ENCODE assay signal across 13 mouse cellular contexts in genomic region chr12:112276651-112277050, GRCm38 (mm10).
A peak's percentile ranks its signal among the peaks of the same experiment; 100 is the strongest.
DNase-seq lines count a peak whose midpoint lies in the region; ATAC-seq and TF ChIP-seq lines count a peak whose summit lies in the region.
"Had no signal": no experiment of that assay in that cellular context is flagged by ENCODE, and none has a peak within 500 bp of the region (broad histone marks: within the 10 kb centered on the region; RNA-seq: fewer than 3 reads in every experiment).

No protein-coding gene starts in this region.

- peak in 1 of 2 experiments; percentile 43 for DNase-seq in heart, adult 2 months
- no peak for DNase-seq in heart, embryonic 10.5 days (ENCODE audit: low spot score)
- DNase-seq in left cerebral cortex, postnatal 14 days (ENCODE audit: low spot score in 2 of 2) = no peak
- no peak for DNase-seq in left cerebral cortex, postnatal 25 days (ENCODE audit: low spot score in 2 of 2)
- no peak for DNase-seq in stomach, postnatal 0 days (ENCODE audit: low spot score)
- DNase-seq: gastrocnemius, postnatal 14 days; thymus, adult 18-20 months had no signal

- 46% methylated on average over 7 of the region's 7 CpGs for WGBS in heart, adult 2 months
- 32% methylated on average over 7 of the region's 7 CpGs for WGBS in heart, embryonic 10.5 days
- 19% methylated on average over 7 of the region's 7 CpGs for WGBS in forebrain, embryonic 12.5 days
- WGBS in hindbrain, embryonic 13.5 days = 14% methylated on average over 7 of the region's 7 CpGs
- WGBS in stomach, postnatal 0 days = 32% methylated on average over 7 of the region's 7 CpGs

- no peak for TF ChIP-seq CTCF in heart, adult 2 months (IDR thresholded peaks at IDR 0.05)
- no peak for TF ChIP-seq CTCF in E14TG2a.4 (conservative IDR thresholded peaks at IDR 0.05; ENCODE audit: low read length)
- TF ChIP-seq CTCF in stomach, postnatal 0 days (IDR thresholded peaks at IDR 0.05; ENCODE audit: low read depth) = no peak

- H3K4me1 ChIP-seq in heart, adult 2 months (ENCODE audit: control insufficient read depth, insufficient read depth, low read length) = peaks cover 11% of the 10 kb centered on the region
- H3K4me1 ChIP-seq in heart, embryonic 10.5 days = peaks cover 72% of the 10 kb centered on the region
- H3K4me1 ChIP-seq in E14TG2a.4 (replicated peaks; ENCODE audit: low read depth, low read length) = peaks cover 33% of the 10 kb centered on the region
- peaks cover 53% of the 10 kb centered on the region for H3K4me1 ChIP-seq in forebrain, embryonic 12.5 days
- peaks cover 49% of the 10 kb centered on the region for H3K4me1 ChIP-seq in hindbrain, embryonic 13.5 days (replicated peaks)
- no peaks in the 10 kb centered on the region for H3K4me1 ChIP-seq in stomach, postnatal 0 days (replicated peaks; ENCODE audit: control insufficient read depth, insufficient read depth)

- H3K9ac ChIP-seq in heart, adult 2 months (ENCODE audit: low read depth, low read length) = no peak overlapping the region
- H3K9ac ChIP-seq in forebrain, embryonic 12.5 days = no peak overlapping the region
- no peak overlapping the region for H3K9ac ChIP-seq in hindbrain, embryonic 13.5 days
- H3K9ac ChIP-seq in stomach, postnatal 0 days (ENCODE audit: low read length) = no peak overlapping the region
- H3K9ac ChIP-seq: embryonic facial prominence, embryonic 13.5 days; limb, embryonic 13.5 days; neural tube, embryonic 15.5 days had no signal

- H3K27ac ChIP-seq in heart, adult 2 months = peak overlapping the region; percentile 41
- no peak overlapping the region for H3K27ac ChIP-seq in heart, embryonic 10.5 days
- H3K27ac ChIP-seq in forebrain, embryonic 12.5 days = peak overlapping the region; percentile 9
- H3K27ac ChIP-seq in hindbrain, embryonic 13.5 days = peak overlapping the region; percentile 58
- no peak overlapping the region for H3K27ac ChIP-seq in stomach, postnatal 0 days (replicated peaks)
- H3K27ac ChIP-seq: embryonic facial prominence, embryonic 13.5 days; limb, embryonic 13.5 days; neural tube, embryonic 15.5 days had no signal

- H3K4me2 ChIP-seq in forebrain, embryonic 12.5 days = no peak overlapping the region
- no peak overlapping the region for H3K4me2 ChIP-seq in hindbrain, embryonic 13.5 days
- no peak overlapping the region for H3K4me2 ChIP-seq in stomach, postnatal 0 days (replicated peaks; ENCODE audit: low read depth)
- H3K4me2 ChIP-seq: embryonic facial prominence, embryonic 13.5 days; limb, embryonic 13.5 days; neural tube, embryonic 15.5 days had no signal

- TF ChIP-seq EP300 in heart, adult 2 months (IDR thresholded peaks at IDR 0.05; ENCODE audit: insufficient read depth, low read depth, low read length) = no peak
- TF ChIP-seq EP300 in stomach, postnatal 0 days (optimal IDR thresholded peaks at IDR 0.05) = no peak

- no peak overlapping the region for H3K4me3 ChIP-seq in heart, adult 2 months
- H3K4me3 ChIP-seq in heart, embryonic 10.5 days = no peak overlapping the region
- H3K4me3 ChIP-seq in E14TG2a.4 (replicated peaks; ENCODE audit: low read length) = peak overlapping the region; percentile 15; the same call in 1 of the 2 replicates
- no peak overlapping the region for H3K4me3 ChIP-seq in forebrain, embryonic 12.5 days (replicated peaks)
- no peak overlapping the region for H3K4me3 ChIP-seq in hindbrain, embryonic 13.5 days
- H3K4me3 ChIP-seq in stomach, postnatal 0 days (ENCODE audit: low read depth, low read length) = no peak overlapping the region
- H3K4me3 ChIP-seq: embryonic facial prominence, embryonic 13.5 days; limb, embryonic 13.5 days; neural tube, embryonic 15.5 days had no signal

- H3K9me3 ChIP-seq in heart, embryonic 10.5 days = no peaks in the 10 kb centered on the region
- no peaks in the 10 kb centered on the region for H3K9me3 ChIP-seq in E14TG2a.4 (ENCODE audit: low read length)
- H3K9me3 ChIP-seq in forebrain, embryonic 12.5 days = no peaks in the 10 kb centered on the region
- H3K9me3 ChIP-seq in hindbrain, embryonic 13.5 days = no peaks in the 10 kb centered on the region
- H3K9me3 ChIP-seq in stomach, postnatal 0 days (ENCODE audit: control insufficient read depth, low read length) = no peaks in the 10 kb centered on the region
- H3K9me3 ChIP-seq: embryonic facial prominence, embryonic 13.5 days; limb, embryonic 13.5 days; neural tube, embryonic 15.5 days had no signal

- ATAC-seq in forebrain, embryonic 12.5 days (ENCODE audit: low FRiP score) = no peak
- ATAC-seq in hindbrain, embryonic 13.5 days (ENCODE audit: low FRiP score) = no peak
- no peak for ATAC-seq in stomach, postnatal 0 days (ENCODE audit: low FRiP score, low TSS enrichment)

- H3K36me3 ChIP-seq in heart, adult 2 months (ENCODE audit: control insufficient read depth, insufficient read depth, low read length) = no peaks in the 10 kb centered on the region
- no peaks in the 10 kb centered on the region for H3K36me3 ChIP-seq in heart, embryonic 10.5 days
- H3K36me3 ChIP-seq in E14TG2a.4 (ENCODE audit: insufficient read depth, low read length) = no peaks in the 10 kb centered on the region
- no peaks in the 10 kb centered on the region for H3K36me3 ChIP-seq in forebrain, embryonic 12.5 days (replicated peaks)
- no peaks in the 10 kb centered on the region for H3K36me3 ChIP-seq in hindbrain, embryonic 13.5 days
- H3K36me3 ChIP-seq in stomach, postnatal 0 days (ENCODE audit: control insufficient read depth, insufficient read depth, low read length) = no peaks in the 10 kb centered on the region
- H3K36me3 ChIP-seq: embryonic facial prominence, embryonic 13.5 days; limb, embryonic 13.5 days; neural tube, embryonic 15.5 days had no signal

- no peaks in the 10 kb centered on the region for H3K79me2 ChIP-seq in heart, adult 2 months (replicated peaks; ENCODE audit: control insufficient read depth, insufficient read depth, low read length)

- H3K27me3 ChIP-seq in heart, adult 2 months (ENCODE audit: control insufficient read depth, insufficient read depth, low read length) = no peaks in the 10 kb centered on the region
- peaks cover 21% of the 10 kb centered on the region; the same call in 1 of the 2 replicates for H3K27me3 ChIP-seq in heart, embryonic 10.5 days (ENCODE audit: insufficient read depth, poor library complexity, severe bottlenecking)
- peaks cover 36% of the 10 kb centered on the region for H3K27me3 ChIP-seq in E14TG2a.4 (ENCODE audit: insufficient read depth, low read length)
- 0 out of 2 replicates have a peak, but pooled peaks cover 22% of the 10 kb centered on the region for H3K27me3 ChIP-seq in forebrain, embryonic 12.5 days
- peaks cover 29% of the 10 kb centered on the region for H3K27me3 ChIP-seq in hindbrain, embryonic 13.5 days
- H3K27me3 ChIP-seq in stomach, postnatal 0 days (ENCODE audit: control insufficient read depth, insufficient read depth, low read length) = no peaks in the 10 kb centered on the region

- no peak for TF ChIP-seq POLR2A in heart, adult 2 months (IDR thresholded peaks at IDR 0.05; ENCODE audit: insufficient read depth, low read depth, low read length)

- intact Hi-C loops in heart, adult 2 months (cut with DNase I) = loop anchor here (10.0 kb wide), 1 partner anchor 132 kb away; the partner anchor contains the start of gene Kif26a
- intact Hi-C loops in left cerebral cortex, postnatal 14 days (cut with DNase I) = no loop called here
- intact Hi-C loops in left cerebral cortex, postnatal 25 days (cut with DNase I) = no loop called here

Comparison
In these comparisons a context has a peak if more than half of its experiments do, and no peak if none do; other contexts are left out.
1. H3K27ac ChIP-seq: peak in heart, adult 2 months (single experiment), forebrain, embryonic 12.5 days (single experiment) and hindbrain, embryonic 13.5 days (single experiment); none in heart, embryonic 10.5 days (single experiment) and stomach, postnatal 0 days (single experiment).